Mouse (Mus musculus) lung, adult 2 months (tissue): ENCODE data around the gene Fbxo6. TPM values are rescaled to one million over a fixed set of nuclear protein-coding genes. Genes with fewer than 3 reads are reported as not detected.

Experiments used
- DNase-seq: peaks from one replicate; pipeline ENCODE4 v3.0.0; 2022
- H3K4me1 ChIP-seq: fragments of 200-500 bp; 2 replicates; pipeline ENCODE4 v1.6.1; 2011; ENCODE audit warnings: low read length; ENCODE audit not compliant: control insufficient read depth, insufficient read depth
- H3K4me3 ChIP-seq: fragments of 200-500 bp; replicated peaks from 2 replicates; pipeline ENCODE3; 2011; ENCODE audit warnings: low read depth, mild to moderate bottlenecking, control low read depth, low read length; ENCODE audit errors: extremely low read depth
- CTCF ChIP-seq: fragments of 200-500 bp; IDR thresholded peaks from 2 replicates; pipeline ENCODE4 v1.5.1; 2011; ENCODE audit warnings: mild to moderate bottlenecking, low read length, control low read depth; ENCODE audit not compliant: insufficient read depth
- POLR2A ChIP-seq: fragments of 200-500 bp; IDR thresholded peaks from 2 replicates; pipeline ENCODE4 v1.6.1; 2011; ENCODE audit warnings: low read depth, mild to moderate bottlenecking, control low read depth, low read length, borderline replicate concordance; ENCODE audit errors: extremely low read depth
- WGBS: fragments of 180-500 bp; shearing (Covaris S2); methylation state at CpG from one replicate; pipeline ENCODE4 v1.1.7; 2018; 5-methylcytosine and 5-hydroxymethylcytosine counted together
- polyA plus RNA-seq: library from polyadenylated mRNA; depleted of rRNA; stranded (reverse); fragments of >200 nt; gene quantifications from 2 replicates; pipeline ENCODE4 v1.2.3, GENCODE M21; 2012

Fbxo6 gene
- polyA plus RNA-seq, 1 experiment: 64.5 TPM

- no peak overlapping the region for H3K4me3 ChIP-seq
- WGBS: 13% methylated on average over 12 of the region's 12 CpGs
- H3K4me1 ChIP-seq: no peaks in the 10 kb centered on the region
- TF ChIP-seq CTCF: no peak
- TF ChIP-seq POLR2A: no peak
- DNase-seq: no peak
Observed at GRCm38 (mm10) chr4:148174495-148174862, 22.5 kb upstream of the Fbxo6 start.

GRCm38 (mm10) chr4:148173811-148174494 is 22.0 kb upstream of the Fbxo6 start:
- no peak for DNase-seq
- no peak for TF ChIP-seq CTCF
- TF ChIP-seq POLR2A: no peak
- 3% methylated on average over 30 of the region's 30 CpGs for WGBS

GRCm38 (mm10) chr4:148171261-148171660 is 19.3 kb upstream of the Fbxo6 start:
- no peak for DNase-seq
- Histone ChIP-seq H3K4me3 (no peak overlapping the region), H3K4me1 (no peaks in the 10 kb centered on the region)
- TF ChIP-seq CTCF: no peak
- no peak for TF ChIP-seq POLR2A
- 55% methylated on average over 3 of the region's 3 CpGs for WGBS

More at GRCm38 (mm10) chr4:148173811-148174494, 22.0 kb upstream of the Fbxo6 start:
- no peaks in the 10 kb centered on the region for H3K4me1 ChIP-seq
- H3K4me3 ChIP-seq: no peak overlapping the region

- peak; percentile 55 for DNase-seq
- Histone ChIP-seq H3K4me1 (no peaks in the 10 kb centered on the region), H3K4me3 (no peak overlapping the region)
- no peak for TF ChIP-seq POLR2A
- TF ChIP-seq CTCF: peak; percentile 95
- WGBS: 11% methylated on average over 2 of the region's 2 CpGs
Observed at GRCm38 (mm10) chr4:148170842-148171241, 18.9 kb upstream of the Fbxo6 start.

GRCm38 (mm10) chr4:148169586-148169985 is 17.6 kb upstream of the Fbxo6 start:
- WGBS: 19% methylated on average over 15 of the region's 15 CpGs
- no peak overlapping the region for H3K4me3 ChIP-seq
- DNase-seq: no peak
- H3K4me1 ChIP-seq: no peaks in the 10 kb centered on the region; the same call in 1 of the 2 replicates
- TF ChIP-seq CTCF (no peak), POLR2A (no peak)

GRCm38 (mm10) chr4:148168287-148168686 is 16.3 kb upstream of the Fbxo6 start:
- no peak overlapping the region for H3K4me3 ChIP-seq
- H3K4me1 ChIP-seq: no peaks in the 10 kb centered on the region; the same call in 1 of the 2 replicates
- TF ChIP-seq POLR2A (no peak), CTCF (peak; percentile 88)
- peak; percentile 65 for DNase-seq
- 19% methylated on average over 7 of the region's 7 CpGs for WGBS

GRCm38 (mm10) chr4:148166986-148167385 is 15.0 kb upstream of the Fbxo6 start:
- peak; percentile 67 for DNase-seq
- no peaks in the 10 kb centered on the region; the same call in 1 of the 2 replicates for H3K4me1 ChIP-seq
- WGBS: 12% methylated on average over 4 of the region's 4 CpGs
- no peak for TF ChIP-seq POLR2A
- TF ChIP-seq CTCF: peak; percentile 72
- no peak overlapping the region for H3K4me3 ChIP-seq

GRCm38 (mm10) chr4:148166431-148166830 is 14.5 kb upstream of the Fbxo6 start:
- Histone ChIP-seq H3K4me1 (no peaks in the 10 kb centered on the region; the same call in 1 of the 2 replicates), H3K4me3 (no peak overlapping the region)
- no peak for DNase-seq
- WGBS: 18% methylated on average over 10 of the region's 10 CpGs
- TF ChIP-seq POLR2A (no peak), CTCF (no peak)

GRCm38 (mm10) chr4:148165551-148165950 is 13.6 kb upstream of the Fbxo6 start:
- H3K4me1 ChIP-seq: no peaks in the 10 kb centered on the region; the same call in 1 of the 2 replicates
- 13% methylated on average over 17 of the region's 17 CpGs for WGBS
- TF ChIP-seq POLR2A: no peak
- TF ChIP-seq CTCF: no peak
- no peak overlapping the region for H3K4me3 ChIP-seq
- DNase-seq: no peak

- no peaks in the 10 kb centered on the region; the same call in 1 of the 2 replicates for H3K4me1 ChIP-seq
- DNase-seq: no peak
- WGBS: 3% methylated on average over 16 of the region's 16 CpGs
- TF ChIP-seq POLR2A: no peak
- no peak for TF ChIP-seq CTCF
- H3K4me3 ChIP-seq: no peak overlapping the region
Observed at GRCm38 (mm10) chr4:148164461-148164860, 12.5 kb upstream of the Fbxo6 start.
